ENCODE assay signal across 28 mouse cellular contexts in the genomic region with DNA sequence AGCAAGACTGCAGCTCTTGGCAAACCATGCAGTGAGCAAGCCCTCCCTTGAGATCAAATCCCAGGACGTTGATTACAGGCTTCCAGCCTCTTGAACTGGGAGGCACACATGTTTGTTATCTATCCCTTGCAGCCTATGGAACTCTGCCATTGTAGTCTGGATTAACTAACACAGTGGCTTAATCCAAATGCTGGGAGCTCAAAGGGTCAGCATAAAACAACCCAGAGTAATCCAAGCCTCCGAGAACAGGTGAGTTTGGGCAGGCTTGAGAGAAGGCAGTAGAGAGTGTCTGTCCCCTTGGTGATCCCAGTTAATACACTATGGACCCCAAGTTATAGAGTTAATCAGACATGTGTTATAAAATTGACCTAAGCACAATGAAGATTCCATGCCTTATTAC.
"Had no signal": no experiment of that assay in that cellular context is flagged by ENCODE, and none has a peak within 500 bp of the region (broad histone marks: within the 10 kb centered on the region; RNA-seq: fewer than 3 reads in every experiment).

No protein-coding gene starts in this region.

- ATAC-seq: forebrain, embryonic 13.5 days; forebrain, embryonic 14.5 days; forebrain, embryonic 15.5 days; forebrain, embryonic 16.5 days; forebrain, postnatal 0 days had no signal

- H3K9ac ChIP-seq: embryonic facial prominence, embryonic 12.5 days; embryonic facial prominence, embryonic 13.5 days; embryonic facial prominence, embryonic 15.5 days; forebrain, embryonic 12.5 days; forebrain, embryonic 13.5 days; forebrain, embryonic 15.5 days; forebrain, postnatal 0 days had no signal

- H3K27me3 ChIP-seq: embryonic facial prominence, embryonic 12.5 days; embryonic facial prominence, embryonic 13.5 days; embryonic facial prominence, embryonic 15.5 days; forebrain, embryonic 12.5 days; forebrain, embryonic 13.5 days; forebrain, embryonic 15.5 days had no signal

- H3K9me3 ChIP-seq: embryonic facial prominence, embryonic 10.5 days; embryonic facial prominence, embryonic 12.5 days; embryonic facial prominence, embryonic 13.5 days; embryonic facial prominence, embryonic 15.5 days; forebrain, embryonic 10.5 days; forebrain, embryonic 12.5 days; forebrain, embryonic 13.5 days; forebrain, embryonic 15.5 days had no signal

- H3K4me2 ChIP-seq: embryonic facial prominence, embryonic 12.5 days; embryonic facial prominence, embryonic 13.5 days; embryonic facial prominence, embryonic 15.5 days; forebrain, embryonic 12.5 days; forebrain, embryonic 13.5 days; forebrain, embryonic 15.5 days had no signal

- H3K36me3 ChIP-seq: embryonic facial prominence, embryonic 10.5 days; embryonic facial prominence, embryonic 12.5 days; embryonic facial prominence, embryonic 13.5 days; embryonic facial prominence, embryonic 15.5 days; forebrain, embryonic 10.5 days; forebrain, embryonic 12.5 days; forebrain, embryonic 15.5 days had no signal

- H3K4me1 ChIP-seq: embryonic facial prominence, embryonic 10.5 days; embryonic facial prominence, embryonic 12.5 days; embryonic facial prominence, embryonic 13.5 days; embryonic facial prominence, embryonic 15.5 days; forebrain, embryonic 10.5 days; forebrain, embryonic 12.5 days; forebrain, embryonic 13.5 days; forebrain, embryonic 15.5 days had no signal

- H3K4me3 ChIP-seq: embryonic facial prominence, embryonic 10.5 days; embryonic facial prominence, embryonic 12.5 days; embryonic facial prominence, embryonic 13.5 days; embryonic facial prominence, embryonic 15.5 days; erythroblast, embryonic 14.5 days; forebrain, embryonic 10.5 days; forebrain, embryonic 12.5 days; forebrain, embryonic 13.5 days; forebrain, embryonic 15.5 days; gastrocnemius, adult 2 months; heart, adult 2 months had no signal

- H3K27ac ChIP-seq: embryonic facial prominence, embryonic 10.5 days; embryonic facial prominence, embryonic 12.5 days; embryonic facial prominence, embryonic 13.5 days; embryonic facial prominence, embryonic 15.5 days; forebrain, embryonic 10.5 days; forebrain, embryonic 12.5 days; forebrain, embryonic 13.5 days; forebrain, embryonic 15.5 days; gastrocnemius, adult 2 months; heart, adult 2 months had no signal

- DNase-seq: cerebellum, adult 2 months; cerebellum, adult 8-10 months; cerebellum, adult 9-10 months; cerebellum, adult 9-11 months; cerebellum, postnatal 10 days; cerebellum, postnatal 14 days; cerebellum, postnatal 25 days; cerebellum, postnatal 36 days; embryo, embryonic 11 days; forebrain, postnatal 0 days; gastrocnemius, adult 2 months; gastrocnemius, postnatal 10 days; gastrocnemius, postnatal 14 days; gastrocnemius, postnatal 25 days; gastrocnemius, postnatal 36 days; heart, adult 18-20 months; heart, adult 2 months had no signal
